Mouse (Mus musculus) spleen, postnatal 36 days (tissue): ENCODE results near the gene Akr7a5.

Experiments
- DNase-seq, 2 experiments: peaks; one replicate each; pipeline ENCODE4 v3.0.0; 2022; ENCODE audit warnings: low spot score in 2 of 2, mixed read lengths in 1 of 2

The Akr7a5 gene

DNA sequence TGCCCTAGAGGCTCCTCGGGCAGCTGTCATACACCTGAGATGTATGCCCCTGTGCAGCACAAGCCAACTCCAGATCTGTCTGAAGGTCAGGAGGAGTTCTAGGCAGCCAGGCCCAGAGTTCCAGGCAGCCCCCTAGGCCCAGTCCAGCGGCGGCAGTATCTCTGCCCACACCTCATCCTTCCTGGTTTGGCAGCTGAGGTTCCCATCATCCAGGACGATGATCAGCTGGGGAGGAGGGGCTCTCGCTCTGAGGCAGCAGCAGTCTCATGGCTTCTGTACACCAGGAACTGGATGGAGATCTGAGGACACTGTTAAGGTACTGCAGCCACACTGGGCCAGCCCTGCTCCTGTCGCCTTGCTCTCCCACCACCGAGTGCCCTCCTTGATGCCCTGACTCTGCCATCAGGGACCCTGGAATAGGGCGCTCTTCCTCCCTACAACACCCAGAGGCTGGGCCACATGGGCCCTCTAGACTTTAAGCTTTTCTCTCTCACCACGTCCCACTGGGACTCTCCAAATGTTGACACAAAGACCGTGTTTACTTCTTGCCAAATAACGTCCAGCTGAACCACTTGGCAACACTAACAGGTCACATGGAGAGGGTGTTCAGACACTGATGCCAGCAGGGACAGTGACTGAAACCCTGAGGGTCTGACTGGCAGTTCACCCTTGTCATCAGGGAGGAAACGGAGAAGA, 11.7 kb upstream of the Akr7a5 start:
- no peak for DNase-seq

DNA sequence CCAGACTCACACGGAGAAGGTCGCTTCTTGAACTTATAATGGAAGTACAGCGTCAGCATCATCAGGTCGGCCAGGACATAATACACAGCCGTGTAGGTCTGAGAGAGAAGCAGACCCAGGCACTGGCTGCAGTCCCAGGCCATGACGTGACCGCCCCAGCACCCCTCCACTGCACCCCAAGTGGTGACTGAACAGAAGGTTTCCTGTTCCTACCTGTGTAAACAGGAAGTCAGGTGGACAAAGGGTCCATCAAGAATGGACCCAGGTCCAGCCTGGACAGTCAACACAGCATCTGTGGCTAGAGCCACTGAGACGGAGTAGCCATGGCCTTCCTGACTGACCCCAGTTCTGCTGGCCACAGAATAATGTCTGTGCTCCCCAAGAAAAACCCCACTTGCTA, 8.8 kb upstream of the Akr7a5 start:
- DNase-seq = no peak

DNA sequence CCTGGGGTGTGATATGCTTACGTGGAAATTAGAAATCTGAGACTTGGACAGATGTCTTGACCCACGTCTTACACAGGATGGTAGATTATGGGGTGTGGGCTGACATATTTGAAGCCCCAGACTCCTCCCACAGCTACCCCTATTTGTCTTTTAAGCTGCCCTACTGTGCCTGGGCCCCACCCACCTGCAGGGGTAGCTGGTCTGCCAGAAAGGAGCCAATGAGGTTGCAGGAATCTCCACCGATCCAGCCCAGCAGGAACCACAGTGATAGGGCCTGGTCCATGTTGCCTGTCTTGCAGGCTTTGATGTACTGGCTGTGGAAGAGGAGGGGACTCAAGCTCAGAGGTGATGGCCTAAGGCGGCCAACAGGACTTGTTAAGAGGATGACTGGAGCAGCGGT, 8.3 kb upstream of the Akr7a5 start:
- no peak for DNase-seq

DNA sequence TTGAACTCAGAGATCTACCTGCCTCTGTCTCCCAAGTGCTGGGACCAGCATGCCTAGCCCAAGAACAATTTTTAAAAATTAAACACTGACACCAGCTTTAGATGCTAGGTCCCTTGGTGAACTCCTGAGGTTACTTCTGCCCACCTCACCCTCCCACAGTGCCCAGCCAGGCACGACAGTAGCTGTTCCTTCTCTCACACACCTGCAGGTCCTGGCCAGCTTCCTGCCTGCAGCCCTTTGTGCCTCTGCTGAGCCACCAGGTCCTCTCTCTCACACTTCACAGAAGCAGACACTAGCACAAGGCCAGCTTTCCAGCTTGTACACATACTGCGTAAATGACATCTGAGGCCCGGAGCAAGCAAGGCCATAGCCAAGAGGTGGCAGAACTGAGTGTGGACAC, 5.0 kb upstream of the Akr7a5 start:
- DNase-seq = peak; percentile 72 to 76

DNA sequence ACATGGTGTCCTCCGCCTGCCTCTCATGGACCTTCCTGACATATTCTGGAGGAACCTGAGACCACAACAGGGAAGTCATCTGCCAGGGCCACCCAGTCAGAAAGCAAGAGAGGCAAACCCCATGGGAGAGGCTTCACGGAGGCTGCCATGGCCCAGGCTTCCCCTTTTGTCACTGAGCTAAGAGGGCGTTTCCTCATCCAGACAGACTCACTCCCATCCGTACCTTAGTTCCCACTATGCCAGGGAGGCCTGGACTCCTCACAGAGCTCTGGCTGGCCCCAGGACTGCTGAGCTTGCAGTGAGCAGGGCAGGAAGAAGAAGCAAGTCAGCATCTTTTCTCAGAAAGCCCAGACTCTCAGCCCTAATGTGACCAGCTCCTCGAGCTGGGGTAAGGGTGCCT, 2.6 kb upstream of the Akr7a5 start:
- peak; percentile 84 to 85 for DNase-seq

DNA sequence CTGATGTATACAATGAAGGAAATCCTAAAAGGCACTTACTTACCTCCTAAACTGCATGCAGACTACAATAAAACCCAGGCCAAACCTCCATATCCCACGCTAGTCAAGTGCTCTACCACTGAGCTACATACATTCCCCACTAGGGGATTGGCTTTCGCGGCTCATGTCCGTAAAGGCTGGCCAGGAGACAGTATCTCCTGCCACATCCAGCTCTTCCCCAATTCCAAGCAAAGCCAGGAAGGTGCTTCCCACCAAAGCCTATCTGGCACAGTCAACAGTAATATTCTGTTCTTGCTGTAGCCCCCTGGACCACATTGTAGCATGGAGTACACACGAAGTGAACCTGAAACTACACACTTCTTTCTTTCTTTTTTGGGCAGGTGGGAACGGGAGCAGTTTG, 893 bp upstream of the Akr7a5 start:
- DNase-seq = no peak

DNA sequence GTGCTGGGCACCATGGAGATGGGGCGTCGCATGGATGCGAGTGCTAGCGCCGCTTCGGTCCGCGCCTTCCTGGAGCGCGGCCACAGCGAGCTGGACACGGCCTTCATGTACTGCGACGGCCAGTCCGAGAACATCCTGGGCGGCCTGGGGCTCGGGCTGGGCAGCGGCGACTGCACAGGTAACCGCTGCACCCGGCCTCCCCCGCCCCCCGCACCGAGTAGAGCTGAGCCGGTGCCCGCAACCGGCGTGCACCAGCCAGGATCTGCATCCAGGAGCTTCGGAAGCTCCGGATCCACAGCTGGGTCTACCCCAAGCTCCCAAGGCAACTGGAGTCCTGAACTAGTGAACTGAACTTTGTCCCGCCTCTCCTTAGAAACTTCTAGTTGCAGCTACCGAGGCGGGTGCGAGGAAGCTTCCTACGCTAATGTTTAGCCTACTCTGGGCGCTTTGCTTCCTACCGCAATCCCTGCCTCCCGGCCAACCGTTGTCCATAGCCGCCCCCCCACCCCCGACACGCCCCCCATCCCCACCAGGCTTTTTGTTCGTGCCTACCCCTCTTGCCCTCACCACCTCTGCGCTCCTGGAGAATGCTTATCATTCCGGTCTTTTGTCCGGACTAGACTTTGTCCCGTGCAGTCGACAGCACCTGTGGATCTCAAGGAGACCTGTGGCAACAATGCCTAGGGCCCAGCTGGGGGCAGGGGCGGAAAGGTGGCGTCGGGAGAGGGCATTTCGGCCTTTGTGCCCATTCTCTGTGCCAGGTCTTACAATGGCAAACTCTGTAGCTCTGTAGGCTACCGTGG, 556 bp downstream of the Akr7a5 start:
- DNase-seq = no peak

DNA sequence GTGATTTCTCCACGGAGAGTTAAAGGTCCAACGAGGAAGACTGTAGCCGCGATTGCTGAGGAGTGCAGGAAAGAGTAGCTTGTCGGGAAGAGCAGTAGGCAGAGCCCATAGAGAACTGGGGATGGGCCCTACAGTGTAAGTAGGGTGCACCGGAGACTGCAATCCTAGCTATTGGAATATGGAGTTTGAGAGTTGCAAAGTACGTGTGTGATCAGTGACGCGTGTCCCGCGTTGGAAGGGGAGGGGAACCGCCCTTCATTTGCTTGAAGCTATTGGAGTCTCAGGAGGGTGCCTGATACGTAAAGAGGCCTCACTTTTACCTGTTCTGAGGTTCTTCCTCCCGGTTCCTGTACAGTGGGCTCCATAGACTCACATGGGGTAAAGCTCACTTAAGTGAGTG, 1.2 kb downstream of the Akr7a5 start:
- no peak for DNase-seq

DNA sequence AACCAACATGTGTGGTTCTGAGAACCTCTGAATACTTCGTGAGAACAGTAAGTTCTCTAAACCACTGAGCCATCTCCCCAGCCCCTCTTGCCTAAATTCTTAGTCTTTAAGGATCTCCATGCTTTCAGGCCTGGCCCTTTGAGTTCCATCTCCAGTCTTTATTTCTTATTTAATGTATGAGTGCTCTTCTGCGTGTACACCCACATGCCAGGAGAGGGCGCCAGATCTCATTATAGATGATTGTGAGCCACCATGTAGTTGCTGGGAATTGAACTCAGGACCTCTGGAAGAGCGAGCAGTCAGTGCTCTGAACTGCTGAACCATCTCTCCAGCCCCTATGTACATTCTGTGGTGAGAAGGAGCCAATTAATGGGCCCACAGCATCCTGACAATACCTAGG, 2.1 kb downstream of the Akr7a5 start:
- peak in 1 of 2 experiments; percentile 56 for DNase-seq

DNA sequence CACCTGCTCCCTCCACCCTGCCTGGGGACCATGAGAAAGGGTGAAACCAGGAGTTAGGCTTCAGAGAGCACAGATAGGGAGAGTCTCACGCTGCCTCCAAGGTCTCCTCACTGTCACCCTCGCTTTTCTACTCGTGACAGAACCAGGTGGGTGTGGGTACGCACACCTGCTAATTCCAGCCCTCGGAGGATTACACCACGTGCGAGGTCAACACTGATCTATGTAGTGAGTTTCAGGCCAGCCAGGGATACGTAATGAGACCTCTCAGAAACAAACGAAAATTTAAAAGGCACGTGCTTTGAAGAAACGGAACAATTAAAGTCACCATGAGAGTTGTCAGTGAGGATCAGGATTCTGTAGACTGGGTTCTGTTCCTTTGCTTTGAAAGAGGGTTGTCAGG, 7.9 kb downstream of the Akr7a5 start:
- no peak for DNase-seq

DNA sequence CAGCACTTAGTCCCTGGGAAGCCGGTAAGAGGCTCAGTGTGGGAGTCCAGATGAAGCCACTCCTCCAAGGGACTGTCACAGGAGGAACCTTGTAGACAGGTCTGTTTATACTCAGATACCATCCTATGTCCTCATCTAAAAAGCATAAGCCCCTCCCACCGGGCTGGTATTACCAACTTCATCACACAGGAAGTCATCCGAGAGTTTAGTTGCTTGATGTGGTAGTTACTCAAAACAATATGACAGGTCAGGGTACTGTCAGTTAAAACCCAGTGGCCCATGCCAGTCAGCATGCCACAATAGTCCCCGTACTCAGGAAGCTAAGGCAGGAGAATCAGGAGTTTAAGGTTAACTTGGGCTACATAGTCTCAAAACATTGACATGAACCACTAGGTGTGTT, 9.2 kb downstream of the Akr7a5 start:
- DNase-seq = no peak

DNA sequence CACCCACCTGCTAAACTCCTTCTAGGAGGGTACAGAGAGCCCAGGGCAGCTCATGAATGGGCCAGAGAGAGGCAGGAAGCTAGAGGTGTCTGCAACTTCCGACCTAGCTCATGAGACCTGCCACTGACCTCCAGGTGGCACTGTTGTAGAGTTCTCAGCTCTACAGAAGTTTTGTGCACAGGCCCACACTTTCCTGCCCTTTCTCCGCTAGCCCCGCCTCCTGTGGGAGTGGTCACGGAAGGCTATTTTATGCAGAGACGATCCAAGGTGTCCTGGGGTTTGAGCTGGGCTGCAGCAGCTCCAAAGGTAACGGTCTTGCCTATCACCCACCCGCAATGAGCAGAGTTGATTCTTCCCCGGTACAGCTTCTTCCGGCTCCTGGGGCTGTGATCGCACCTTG, 20.1 kb downstream of the Akr7a5 start:
- DNase-seq = peak; percentile 83 to 88

DNA sequence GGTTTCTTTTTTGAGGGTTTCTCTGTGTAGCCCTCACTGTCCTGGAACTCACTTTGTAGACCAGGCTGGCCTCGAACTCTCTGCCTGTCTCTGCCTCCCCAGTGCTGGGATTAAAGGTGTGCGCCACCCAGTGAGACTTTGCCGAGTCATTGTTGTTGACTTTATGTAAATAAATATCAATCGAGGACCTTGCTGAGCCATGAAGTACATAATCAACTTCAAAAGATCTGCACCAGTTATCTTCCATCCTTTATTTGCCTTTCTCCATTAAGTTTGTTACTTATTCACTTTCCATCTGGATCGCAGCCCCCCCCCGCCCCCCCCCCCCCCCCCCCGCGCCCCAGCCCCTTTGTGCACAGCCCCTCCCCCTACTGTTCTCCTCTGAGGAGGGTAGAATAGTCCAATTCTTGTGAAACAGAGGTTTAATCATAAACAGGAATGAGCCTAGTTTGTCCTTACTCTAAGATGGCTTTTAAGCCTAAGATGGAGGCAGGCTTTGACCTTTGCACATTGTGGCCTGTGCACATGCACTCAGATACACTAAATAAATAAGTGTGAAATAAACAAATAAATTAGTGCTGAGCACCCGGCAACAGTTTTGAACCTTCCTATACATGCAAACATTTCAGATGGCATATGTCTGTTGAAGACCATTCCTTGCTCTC, 24.2 kb downstream of the Akr7a5 start:
- DNase-seq = no peak

DNA sequence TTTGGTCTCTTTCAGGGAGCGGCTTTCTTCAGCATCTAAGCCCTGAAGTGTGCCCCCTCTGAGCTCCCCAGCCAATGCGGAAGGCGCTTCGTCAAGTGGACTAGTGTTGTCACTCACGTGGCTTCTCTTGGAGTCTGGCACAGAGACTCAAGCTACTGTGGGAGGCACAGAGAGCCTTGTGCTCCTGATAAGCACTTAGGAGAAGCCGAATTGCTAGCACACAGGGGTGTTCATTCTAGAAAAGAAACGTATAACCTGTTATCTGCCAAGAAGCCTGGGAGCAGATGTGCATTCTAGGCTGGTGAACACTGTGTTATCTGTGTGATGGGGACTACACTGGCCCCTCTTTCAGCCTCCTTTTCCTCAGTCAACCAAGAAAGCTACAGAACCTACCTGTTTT, 25.0 kb downstream of the Akr7a5 start:
- no peak for DNase-seq

DNA sequence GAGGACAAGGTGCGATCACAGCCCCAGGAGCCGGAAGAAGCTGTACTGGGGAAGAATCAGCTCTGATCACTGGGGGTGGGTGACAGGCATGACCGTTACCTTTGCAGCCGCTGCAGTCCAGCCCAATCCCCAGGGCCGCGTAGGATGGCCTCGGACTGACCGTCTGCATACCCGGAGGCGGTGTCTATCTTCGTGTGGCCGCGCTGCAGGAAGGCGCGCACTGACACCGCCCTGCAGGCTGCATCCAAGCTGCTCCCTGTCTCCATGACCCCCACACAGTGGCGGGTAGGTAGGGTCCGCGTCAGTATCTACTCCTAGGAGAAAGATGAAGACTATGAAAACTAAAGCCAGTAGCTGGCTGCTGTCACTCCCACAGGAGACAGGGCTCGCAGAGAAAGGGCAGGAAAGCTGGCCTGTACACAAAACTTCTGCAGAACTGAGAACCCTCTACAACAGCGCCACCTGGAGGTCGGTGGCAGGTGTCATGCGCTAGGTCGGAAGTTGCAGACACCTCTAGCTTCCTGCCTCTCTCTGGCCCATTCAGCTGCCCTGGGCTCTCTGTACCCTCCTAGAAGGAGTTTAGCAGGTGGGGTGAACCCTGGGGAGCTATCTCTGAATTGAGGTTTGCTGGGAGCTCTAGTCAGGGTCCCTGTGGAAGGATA, 26.4 kb downstream of the Akr7a5 start:
- peak; percentile 69 to 78 for DNase-seq

DNA sequence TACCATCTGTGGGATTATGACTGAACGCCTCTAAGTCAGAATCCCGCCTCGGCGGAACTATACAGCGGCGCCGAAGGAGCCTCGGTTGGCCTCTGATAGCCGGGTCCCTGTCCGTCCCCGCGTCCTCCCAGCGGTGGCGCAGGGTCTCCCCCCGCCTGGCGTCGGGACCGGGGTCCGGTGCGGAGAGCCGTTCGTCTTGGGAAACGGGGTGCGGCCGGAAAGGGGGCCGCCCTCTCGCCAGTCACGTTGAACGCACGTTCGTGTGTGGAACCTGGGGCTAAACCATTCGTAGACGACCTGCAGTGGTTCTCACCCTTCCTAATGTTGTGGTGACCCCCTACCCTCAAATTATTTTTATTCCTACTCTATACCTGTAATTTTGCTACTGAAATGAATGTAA, 27.6 kb downstream of the Akr7a5 start:
- DNase-seq = no peak

DNA sequence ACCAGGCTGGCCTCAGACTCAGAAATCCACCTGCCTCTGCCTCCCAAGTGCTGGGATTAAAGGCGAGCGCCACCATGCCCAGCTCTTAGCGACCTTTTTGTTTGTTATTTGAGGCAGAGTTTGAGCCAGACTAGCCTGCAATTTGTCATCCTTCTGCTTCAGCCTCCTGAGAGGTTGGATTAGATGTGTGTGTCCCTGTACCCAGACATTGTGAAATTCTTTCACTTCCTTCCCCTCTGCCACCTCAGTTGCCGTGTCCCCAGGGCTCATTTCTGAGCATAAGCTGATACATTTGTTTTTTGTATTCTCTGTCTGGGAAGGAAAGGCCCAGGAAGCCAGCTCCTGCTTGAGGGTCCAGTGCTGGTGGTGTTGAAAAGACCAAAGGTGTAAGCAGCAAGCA, 30.3 kb downstream of the Akr7a5 start:
- no peak for DNase-seq

DNA sequence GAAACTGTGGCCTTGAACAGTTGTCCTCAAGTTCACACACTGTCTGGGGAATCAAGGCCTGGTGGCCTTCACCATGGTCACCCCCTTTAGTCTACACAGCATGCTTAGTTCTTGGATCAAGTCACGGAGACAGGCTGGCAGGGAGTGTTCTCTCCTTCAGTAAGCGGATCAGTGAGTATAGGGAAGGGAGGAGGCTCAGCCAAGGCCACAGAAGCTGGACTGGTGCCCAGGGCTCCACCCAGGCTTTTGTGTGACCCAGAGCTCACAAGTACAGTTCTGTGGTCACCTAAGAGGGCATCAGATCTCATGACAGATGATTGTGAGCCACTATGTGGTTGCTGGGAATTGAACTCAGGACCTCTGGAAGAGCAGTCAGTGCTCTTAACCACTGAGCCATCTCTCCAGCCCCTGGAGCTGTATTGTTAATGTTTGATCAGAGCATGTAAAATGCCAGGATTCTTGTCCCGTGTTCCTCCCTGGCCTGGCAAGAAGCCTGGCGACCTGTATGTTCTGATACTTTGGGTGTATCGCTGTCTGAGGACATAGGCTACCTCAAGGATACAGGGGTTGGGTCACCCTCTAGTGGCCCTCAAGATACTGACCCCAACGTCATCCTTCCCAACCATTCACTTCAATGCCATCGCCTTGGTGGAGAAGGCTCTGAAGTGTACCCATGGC, 31.2 kb downstream of the Akr7a5 start:
- DNase-seq = no peak

DNA sequence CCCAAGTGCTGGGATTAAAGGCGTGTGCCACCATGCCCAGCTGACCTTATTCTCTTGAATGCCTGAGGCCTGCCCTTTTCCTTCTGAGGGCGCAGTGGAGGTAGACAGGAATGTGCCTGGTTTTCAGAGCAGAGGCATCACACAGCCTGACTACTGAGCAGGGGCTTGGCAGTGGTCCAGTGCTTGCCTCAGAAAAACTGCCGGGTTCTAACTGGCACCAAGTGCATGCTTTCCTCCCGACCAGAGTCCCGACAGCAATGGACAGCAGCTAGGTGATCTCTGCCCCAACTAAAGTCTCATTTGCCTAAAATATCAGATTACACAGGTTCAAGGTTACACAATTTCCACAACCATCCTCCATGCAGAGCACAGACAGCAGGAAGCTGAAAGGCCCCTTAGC, 33.2 kb downstream of the Akr7a5 start:
- no peak for DNase-seq

DNA sequence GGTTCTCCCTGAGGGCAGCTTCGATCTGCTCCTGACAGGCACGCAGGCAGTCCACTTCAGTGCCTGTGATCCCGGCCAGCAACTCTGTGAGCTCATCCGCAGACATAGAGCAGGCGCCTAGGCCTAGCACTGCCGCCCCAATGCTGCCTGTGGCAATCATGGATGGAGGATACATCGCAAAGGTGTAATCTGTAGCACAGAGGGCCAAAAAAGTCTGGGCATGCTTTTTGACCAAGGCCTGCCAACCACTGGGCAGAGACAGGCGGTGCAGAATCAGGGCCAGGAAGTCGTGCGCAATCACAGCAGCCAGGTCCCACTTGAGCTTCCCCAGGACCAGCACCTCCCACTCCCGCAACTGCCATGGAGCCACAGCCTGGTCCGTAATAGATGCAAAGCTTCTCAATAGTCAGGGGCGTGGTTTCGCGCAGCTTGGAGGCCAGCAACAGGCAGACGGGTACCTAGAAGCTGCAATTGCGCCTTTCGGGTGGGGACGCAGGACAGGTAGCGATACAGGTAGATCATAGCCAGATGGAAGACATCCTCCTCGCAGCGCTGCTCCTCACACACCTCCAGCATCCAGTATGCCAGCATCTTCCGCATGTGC, 35.0 kb downstream of the Akr7a5 start:
- DNase-seq = no peak

DNA sequence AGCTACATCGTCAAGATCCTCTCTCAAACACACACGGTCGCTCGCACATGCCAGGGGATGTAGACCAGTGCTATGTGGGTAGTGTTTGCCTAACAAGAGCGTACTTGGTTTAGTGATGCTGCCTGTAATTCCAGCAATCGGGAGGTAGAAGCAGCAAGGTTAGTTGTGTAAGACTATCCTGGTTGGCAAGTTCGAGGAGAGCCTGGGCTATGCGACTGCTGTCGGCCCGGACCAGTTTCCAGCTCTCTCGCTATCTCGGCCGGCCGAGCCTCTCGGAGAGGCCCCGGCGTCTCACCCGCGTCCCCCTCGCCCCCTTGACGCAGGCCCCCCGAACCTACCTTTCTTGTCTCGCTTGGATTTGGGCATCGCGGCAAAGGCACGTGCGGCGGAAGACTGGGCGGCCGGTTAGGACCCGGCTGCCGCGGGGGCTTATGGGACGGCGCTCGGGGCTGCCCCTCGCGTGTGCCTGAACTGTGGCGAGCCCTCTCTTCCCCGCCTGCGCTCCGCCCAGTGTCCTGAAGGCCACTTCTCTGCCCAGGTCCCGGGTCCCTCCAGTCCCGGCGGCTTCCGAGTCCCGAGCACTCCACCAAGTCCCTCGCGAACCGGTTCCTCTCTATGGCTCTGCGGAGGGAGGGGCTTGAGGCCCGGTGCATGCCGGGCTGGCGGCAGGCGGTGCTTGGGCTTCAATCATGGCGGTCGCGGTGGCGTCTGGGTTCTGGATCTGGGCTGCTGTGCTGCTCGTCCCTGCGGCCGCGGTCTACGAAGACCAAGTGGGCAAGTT, 41.6 kb downstream of the Akr7a5 start, which contains the start of the genes Mrto4, Emc1 and Ubr4:
Gene Mrto4 (minus strand): TSS at position 646 of the 781 bp plus-strand sequence.
Gene Emc1 (plus strand): TSS at position 657 of the 781 bp plus-strand sequence.
Gene Ubr4 (plus strand): TSS at position 679 of the 781 bp plus-strand sequence.
- DNase-seq = peak; percentile 81 to 82
